Mouse (Mus musculus): ENCODE measurements around the gene Cerkl.

Gene Cerkl

DNA sequence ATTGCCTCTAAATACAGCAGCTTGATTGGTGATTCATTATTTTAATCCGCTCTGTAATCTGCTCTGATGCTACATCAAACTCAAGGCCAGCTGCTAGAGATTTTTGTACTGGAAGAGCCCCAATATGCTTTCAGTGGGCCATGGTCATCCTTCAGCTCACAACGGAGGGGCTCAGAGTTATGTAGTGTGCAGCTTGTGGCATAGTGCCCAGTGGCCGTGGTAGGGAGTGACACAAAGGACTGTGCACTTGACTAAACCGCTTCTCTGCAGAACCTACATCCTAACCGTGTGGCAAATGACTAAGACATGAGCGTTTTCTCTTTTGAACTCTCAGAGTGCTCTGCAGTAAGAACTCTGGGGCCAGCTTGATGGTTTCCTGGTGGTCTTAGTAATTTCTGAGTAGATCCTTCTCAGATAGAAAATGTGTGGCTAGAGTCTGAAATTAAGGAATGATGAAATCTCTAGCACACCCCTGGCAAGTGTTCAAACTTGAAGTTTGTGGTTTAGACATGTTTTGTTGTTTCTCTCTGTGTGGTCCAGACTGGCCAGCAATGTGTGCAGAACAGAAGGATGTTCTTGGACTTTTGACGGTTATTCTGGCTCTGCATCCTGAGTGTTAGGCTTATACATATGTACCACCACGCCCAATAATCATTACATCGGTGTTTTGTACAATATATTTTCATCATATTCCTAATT lies 140.3 kb downstream of the Cerkl start:
- DNase-seq (ENCODE audit: low read depth, low spot score) = peak; percentile 38

GRCm38 (mm10) chr2:79315108-79315507 lies 141.5 kb downstream of the Cerkl start:
- DNase-seq (ENCODE audit: low read depth, low spot score) = no peak

- DNase-seq (ENCODE audit: low read depth, low spot score) = no peak
Observed at GRCm38 (mm10) chr2:79312499-79312898, 144.1 kb downstream of the Cerkl start.

- DNase-seq (ENCODE audit: low read depth, low spot score) = no peak
Observed at GRCm38 (mm10) chr2:79309454-79310118, 147.0 kb downstream of the Cerkl start.

DNA sequence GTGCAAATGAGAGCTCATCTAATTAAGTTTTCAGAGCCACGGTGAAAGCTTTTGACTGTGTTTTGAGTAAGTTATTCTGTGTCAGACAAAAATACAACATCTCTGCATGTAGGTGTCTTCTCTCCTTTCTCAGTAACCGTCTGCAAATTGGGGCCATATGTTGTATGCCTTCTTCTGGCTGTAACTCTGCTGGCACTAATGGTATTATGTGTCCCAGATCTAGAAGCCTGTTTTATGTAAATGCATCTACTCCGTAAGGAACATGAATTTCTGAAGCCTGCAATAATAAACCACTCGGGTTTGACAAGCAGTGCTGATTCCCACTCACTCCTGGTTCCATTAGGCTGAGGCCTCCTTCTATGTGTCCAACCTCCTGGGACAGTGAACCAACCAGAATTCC lies 149.0 kb downstream of the Cerkl start:
- no peak for DNase-seq (ENCODE audit: low read depth, low spot score)

GRCm38 (mm10) chr2:79302398-79302797 lies 154.2 kb downstream of the Cerkl start:
- no peak for DNase-seq (ENCODE audit: low read depth, low spot score)

GRCm38 (mm10) chr2:79292431-79292830 lies 164.2 kb downstream of the Cerkl start:
- no peak for DNase-seq (ENCODE audit: low read depth, low spot score)

- DNase-seq (ENCODE audit: low read depth, low spot score) = no peak
Observed at GRCm38 (mm10) chr2:79291922-79292321, 164.7 kb downstream of the Cerkl start.

GRCm38 (mm10) chr2:79290149-79290548 lies 166.4 kb downstream of the Cerkl start:
- DNase-seq (ENCODE audit: low read depth, low spot score) = no peak

- DNase-seq (ENCODE audit: low read depth, low spot score) = no peak
Observed at GRCm38 (mm10) chr2:79284206-79284605, 172.4 kb downstream of the Cerkl start.
